Mouse (Mus musculus) right cerebral cortex, postnatal 14 days (tissue): ENCODE data around the gene Elf2.

ENCODE experiments used
- DNase-seq: peaks from one replicate; pipeline ENCODE4 v3.0.0; 2022

Gene Elf2

DNA sequence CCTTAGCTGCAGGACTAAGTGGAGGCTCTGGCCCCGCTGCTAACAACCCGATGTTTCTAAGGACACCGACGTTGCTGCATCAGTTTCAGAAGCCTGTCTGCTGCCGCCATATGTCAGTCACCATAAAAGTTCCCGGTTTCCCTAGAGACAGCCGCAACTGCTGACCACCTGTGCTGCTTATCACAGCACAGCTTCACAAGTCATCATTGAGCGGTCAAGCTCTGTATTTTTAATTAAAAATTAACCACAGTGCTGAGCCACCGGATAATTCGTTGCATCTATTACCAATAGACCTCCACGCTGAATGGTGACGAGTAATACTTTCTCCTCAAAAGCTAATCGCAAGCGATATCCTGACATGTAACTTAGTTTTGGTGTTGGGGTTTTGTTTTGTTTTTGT is 135.6 kb downstream of the Elf2 start:
- DNase-seq: no peak

DNA sequence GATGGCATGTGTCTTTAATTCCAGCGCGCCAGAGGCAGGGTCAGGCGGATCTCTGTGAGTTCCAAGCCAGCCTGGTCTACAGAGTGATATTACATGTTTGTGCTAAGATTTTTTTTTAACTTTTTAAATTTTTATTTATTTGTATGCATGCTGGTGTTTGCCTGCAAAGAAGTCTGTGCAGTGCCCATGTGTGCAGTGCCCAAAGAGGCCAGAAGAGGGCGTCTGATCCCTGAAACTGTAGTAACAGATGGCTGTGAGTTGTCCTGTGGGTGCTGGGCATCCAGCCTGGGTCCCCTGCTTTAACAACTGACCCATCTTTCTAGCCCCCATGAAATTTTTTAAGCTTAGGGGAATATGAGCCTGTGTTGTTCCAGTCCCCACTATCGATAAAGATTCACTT is 136.0 kb downstream of the Elf2 start:
- DNase-seq: no peak

DNA sequence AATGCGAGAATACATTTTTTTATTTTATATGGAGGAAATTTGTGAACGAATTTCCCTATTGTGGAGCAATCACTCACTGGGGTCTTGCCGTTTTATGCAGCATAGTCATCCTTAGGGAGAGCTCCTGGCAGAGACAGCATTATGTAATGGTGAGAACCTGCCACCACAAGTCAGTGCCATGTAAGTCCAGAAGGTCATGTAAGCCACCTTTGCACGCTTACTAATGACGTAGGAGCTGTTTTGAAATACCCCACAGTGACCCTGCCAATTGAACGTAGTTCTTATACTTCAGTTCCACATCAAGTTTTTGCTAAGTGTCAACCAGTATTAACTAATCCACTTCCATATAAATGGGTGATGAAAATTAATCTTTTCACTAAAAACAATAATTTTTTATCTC is 136.6 kb downstream of the Elf2 start:
- DNase-seq: no peak
